Mouse (Mus musculus): ENCODE data around the gene Spaca6.

DNA sequence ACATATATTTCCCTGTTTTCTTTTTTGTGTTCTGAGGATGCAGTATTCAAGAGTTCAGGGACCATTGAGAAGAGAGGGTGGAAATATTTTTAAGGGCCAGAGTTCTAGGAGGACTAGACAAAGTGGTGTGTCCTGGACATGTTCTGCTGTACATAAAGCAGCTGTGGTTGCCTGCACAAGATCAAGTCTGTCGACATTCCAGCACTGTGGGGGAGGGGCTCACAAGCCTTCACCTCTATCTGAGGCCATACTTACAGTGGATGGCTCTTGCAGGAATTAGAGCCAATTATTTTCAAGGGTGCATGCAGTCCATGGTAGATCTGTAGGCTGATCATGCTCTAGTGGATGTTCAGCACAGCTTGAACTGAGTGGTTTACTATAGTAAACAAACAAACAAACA, 7.9 kb downstream of the Spaca6 start:
- TF ChIP-seq CTCF (IDR thresholded peaks at IDR 0.05; ENCODE audit: low read depth, low read length) = no peak
- TF ChIP-seq POLR2A (IDR thresholded peaks at IDR 0.05; ENCODE audit: insufficient read depth, low read length) = no peak
- 0 out of 2 replicates have a peak, but pooled peaks have one; percentile 45 for TF ChIP-seq EP300 (IDR thresholded peaks at IDR 0.05; ENCODE audit: insufficient read depth, low read depth, low read length)
